Mouse (Mus musculus): ENCODE data around the gene Cd300lg. TPM values are rescaled to one million over a fixed set of nuclear protein-coding genes. Genes with fewer than 3 reads are reported as not detected.

Gene Cd300lg
- total RNA-seq, 2 experiments from 2014 or later: 0.32 TPM; not detected in 1

GRCm38 (mm10) chr11:102087081-102087751 is 45.9 kb downstream of the Cd300lg start:
- intact Hi-C loops (cut with DNase I): loop anchor here (1.0 kb wide), 2 partner anchors 26 to 101 kb away; no protein-coding TSS in a partner anchor
- peak; percentile 87 to 88 for DNase-seq (ENCODE audit: low spot score in 2 of 2)

- peak; percentile 78 to 82 for DNase-seq (ENCODE audit: low spot score in 2 of 2)
- intact Hi-C loops (cut with DNase I): loop anchor here (1.0 kb wide), 2 partner anchors 27 to 102 kb away; no protein-coding TSS in a partner anchor
Observed at GRCm38 (mm10) chr11:102087931-102088898, 46.9 kb downstream of the Cd300lg start, which contains the start of gene Mpp2. TSS of gene Mpp2 (minus strand) at chr11:102088515.

- intact Hi-C loops (cut with DNase I): no loop called here
- peak; percentile 64 to 67 for DNase-seq (ENCODE audit: low spot score in 2 of 2)
Observed at GRCm38 (mm10) chr11:102089088-102089808, 47.9 kb downstream of the Cd300lg start.

GRCm38 (mm10) chr11:102095676-102096075 is 54.4 kb downstream of the Cd300lg start:
- intact Hi-C loops (cut with DNase I): no loop called here
- DNase-seq (ENCODE audit: low spot score in 2 of 2): no peak

- DNase-seq (ENCODE audit: low spot score in 2 of 2): no peak
- intact Hi-C loops (cut with DNase I): no loop called here
Observed at GRCm38 (mm10) chr11:102096446-102096845, 55.1 kb downstream of the Cd300lg start.

- intact Hi-C loops (cut with DNase I): no loop called here
- DNase-seq (ENCODE audit: low spot score in 2 of 2): peak; percentile 55 to 71
Observed at GRCm38 (mm10) chr11:102096887-102097391, 55.6 kb downstream of the Cd300lg start.

- DNase-seq (ENCODE audit: low spot score in 2 of 2): no peak
- intact Hi-C loops (cut with DNase I): no loop called here
Observed at GRCm38 (mm10) chr11:102101219-102101618, 59.9 kb downstream of the Cd300lg start, which contains the start of gene Ppy. TSS of gene Ppy (minus strand) at chr11:102101319.

GRCm38 (mm10) chr11:102102485-102103258 is 61.4 kb downstream of the Cd300lg start:
- intact Hi-C loops (cut with DNase I): loop anchor here (1.0 kb wide), 1 partner anchor 36 kb away; no protein-coding TSS in a partner anchor
- peak; percentile 38 to 50 for DNase-seq (ENCODE audit: low spot score in 2 of 2)

Other genes with a start within 250 kb of the Cd300lg start
- under 1 TPM; 0.34 to 0.49 TPM for gene Meox1, start 147.1 kb upstream of the Cd300lg start, total RNA-seq (2021)
- gene Sost, start 74.5 kb upstream of the Cd300lg start, total RNA-seq (2021): under 1 TPM in 1 of 2 experiments, not detected in 1; 0.15 TPM
- not detected for gene Cfap97d1, start 57.2 kb upstream of the Cd300lg start, total RNA-seq (2021)
- 100 to 1,000 TPM; 201 to 252 TPM for gene Dusp3, start 54.5 kb upstream of the Cd300lg start, total RNA-seq (2021)
- 10 to 100 TPM; 69.0 to 85.2 TPM for gene Mpp3, start 13.0 kb upstream of the Cd300lg start, total RNA-seq (2021)
- gene Mpp2, start 47.0 kb downstream of the Cd300lg start, total RNA-seq (2021): 100 to 1,000 TPM; 148 to 157 TPM
- gene Ppy, start 59.8 kb downstream of the Cd300lg start, total RNA-seq (2021): not detected
- gene Pyy, start 66.3 kb downstream of the Cd300lg start, total RNA-seq (2021): not detected
- gene Nags, start 104.0 kb downstream of the Cd300lg start, total RNA-seq (2021): not detected
- 10 to 100 TPM; 24.2 to 27.3 TPM for gene Tmem101, start 114.9 kb downstream of the Cd300lg start, total RNA-seq (2021)
- 10 to 100 TPM; 58.0 to 58.7 TPM for gene Lsm12, start 143.8 kb downstream of the Cd300lg start, total RNA-seq (2021)
- 10 to 100 TPM; 56.1 to 67.2 TPM for gene G6pc3, start 148.1 kb downstream of the Cd300lg start, total RNA-seq (2021)
- gene Hdac5, start 188.7 kb downstream of the Cd300lg start, total RNA-seq (2021): 100 to 1,000 TPM; 270 to 275 TPM
- gene BC030867, start 207.4 kb downstream of the Cd300lg start, total RNA-seq (2021): 1 to 10 TPM; 1.2 TPM
- 1 to 10 TPM; 1.2 to 1.7 TPM for gene Asb16, start 227.2 kb downstream of the Cd300lg start, total RNA-seq (2021)
- gene Tmub2, start 243.4 kb downstream of the Cd300lg start, total RNA-seq (2021): 10 to 100 TPM; 70.8 to 77.7 TPM